Mouse (Mus musculus): ENCODE measurements around the gene Gm42417.
A peak's percentile ranks its signal among the peaks of the same experiment; 100 is the strongest.

Gene Gm42417

DNA sequence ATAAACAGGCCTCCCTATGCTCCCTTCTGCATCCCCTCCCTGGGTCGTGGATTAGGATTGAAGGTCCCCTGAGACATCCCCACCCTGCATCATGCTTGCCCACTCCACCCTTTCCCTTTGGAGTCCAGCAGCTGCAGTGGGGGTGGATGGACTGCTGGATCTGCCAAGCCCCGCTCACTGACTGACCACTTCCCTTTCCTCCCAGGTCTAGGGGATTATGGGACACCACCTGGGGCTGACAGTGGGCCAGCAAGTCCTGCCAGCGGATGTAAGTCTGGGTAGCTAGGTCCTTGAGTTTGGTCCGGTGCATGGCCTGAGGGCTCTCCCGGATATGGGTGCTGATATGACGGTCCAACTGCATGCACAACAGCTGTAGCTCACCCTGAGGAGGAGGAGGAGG lies 24.9 kb upstream of the Gm42417 start:
- DNase-seq (ENCODE audit: low spot score), result no peak

DNA sequence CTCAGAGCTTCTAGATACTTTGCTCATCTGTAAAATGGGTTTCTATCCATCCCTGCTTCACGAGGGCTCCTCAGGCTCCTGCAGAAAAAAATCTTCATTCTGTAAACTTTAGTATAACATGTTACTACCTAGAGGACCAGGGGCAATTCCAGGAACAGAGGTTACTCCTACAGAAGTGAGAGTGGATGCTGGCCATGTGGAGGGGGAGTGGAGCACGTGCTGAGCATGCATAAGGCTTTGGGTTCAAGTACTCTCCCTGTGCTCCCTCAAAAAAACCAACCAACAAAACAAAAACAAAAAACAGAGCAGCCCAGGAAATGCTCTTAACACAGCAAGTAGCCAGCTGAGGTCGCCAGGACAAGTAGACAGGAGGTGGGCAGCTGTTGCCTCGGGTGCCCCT lies 24.4 kb upstream of the Gm42417 start:
- no peak for DNase-seq (ENCODE audit: low spot score)

DNA sequence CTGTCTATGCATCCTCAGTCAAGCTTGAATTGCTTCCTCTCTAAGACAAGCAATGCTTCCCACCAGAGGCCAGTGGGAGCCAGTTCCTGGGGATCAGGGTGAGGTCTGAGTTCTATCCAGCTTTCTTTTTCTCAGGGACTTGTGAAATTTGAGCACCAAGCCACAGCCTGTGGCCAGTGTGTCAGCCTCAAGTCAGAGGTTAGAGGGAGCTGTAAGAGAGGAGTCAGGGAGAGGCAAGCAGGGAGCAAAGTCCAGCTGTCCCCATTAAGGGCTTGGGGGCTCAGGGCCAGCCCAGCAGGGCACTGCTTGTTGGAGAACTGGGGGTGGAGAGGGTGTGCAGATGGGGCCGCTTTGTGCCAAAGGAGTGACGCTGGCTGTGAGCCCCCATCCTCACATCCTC lies 24.0 kb upstream of the Gm42417 start:
- DNase-seq (ENCODE audit: low spot score), result no peak

DNA sequence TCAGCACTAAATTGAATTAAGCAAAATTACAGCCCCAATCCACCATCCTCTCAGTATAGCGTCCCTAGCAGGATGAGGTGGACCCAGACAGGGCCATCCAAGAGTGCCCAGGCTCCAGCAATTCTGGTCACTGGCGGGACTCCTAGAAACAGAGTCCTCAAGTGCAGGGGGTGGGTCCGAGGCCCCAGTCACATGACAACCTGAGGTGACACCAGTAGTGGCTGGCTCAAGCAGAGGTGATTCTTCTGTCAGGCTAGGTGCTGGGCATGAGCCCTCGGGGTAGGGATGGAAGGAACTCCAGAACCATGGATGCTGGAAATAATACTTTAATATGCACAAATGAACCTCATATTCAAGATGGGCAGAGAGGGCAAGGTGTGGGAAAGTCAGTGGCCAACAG lies 23.2 kb upstream of the Gm42417 start:
- DNase-seq (ENCODE audit: low spot score), result no peak

DNA sequence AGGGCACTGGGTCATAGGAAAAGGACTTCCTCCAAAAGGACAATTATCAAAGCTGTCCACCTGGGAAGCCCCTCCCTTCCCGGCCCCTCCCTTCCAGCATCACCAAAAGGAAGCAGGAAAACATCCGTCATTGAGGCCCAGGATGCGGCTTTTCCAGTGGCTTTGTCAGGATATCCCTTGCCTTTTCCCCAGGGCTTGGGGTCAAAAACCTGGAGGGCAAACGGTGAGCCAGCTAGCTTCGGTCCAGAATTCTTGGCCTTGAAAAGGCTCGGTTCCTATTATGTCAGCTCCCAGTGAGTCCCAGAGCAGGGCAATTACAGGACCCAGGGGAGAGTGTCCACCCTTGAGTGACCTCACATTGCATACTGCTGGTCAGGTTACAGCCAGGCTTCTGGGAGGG lies 21.7 kb upstream of the Gm42417 start:
- no peak for DNase-seq (ENCODE audit: low spot score)

DNA sequence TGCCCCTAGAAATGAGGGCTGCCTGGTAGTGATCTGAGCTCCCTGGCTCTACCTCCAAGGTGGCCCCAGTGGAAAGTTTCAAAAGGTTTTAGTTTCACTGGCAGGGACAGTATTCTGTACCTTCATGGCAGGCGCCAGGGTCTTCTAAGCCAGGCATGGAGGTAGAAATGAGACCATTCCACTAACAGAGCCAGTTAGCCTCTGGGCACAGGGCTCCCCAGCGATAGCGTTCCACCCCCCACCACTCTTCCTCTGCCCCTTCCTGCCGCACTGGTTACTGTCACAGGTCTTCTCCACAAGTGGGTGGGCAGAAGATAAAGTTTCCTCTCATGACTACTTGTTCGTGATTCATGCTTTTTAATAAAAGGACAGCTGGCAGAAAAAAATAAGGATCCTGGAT lies 20.7 kb upstream of the Gm42417 start:
- DNase-seq (ENCODE audit: low spot score), result no peak

DNA sequence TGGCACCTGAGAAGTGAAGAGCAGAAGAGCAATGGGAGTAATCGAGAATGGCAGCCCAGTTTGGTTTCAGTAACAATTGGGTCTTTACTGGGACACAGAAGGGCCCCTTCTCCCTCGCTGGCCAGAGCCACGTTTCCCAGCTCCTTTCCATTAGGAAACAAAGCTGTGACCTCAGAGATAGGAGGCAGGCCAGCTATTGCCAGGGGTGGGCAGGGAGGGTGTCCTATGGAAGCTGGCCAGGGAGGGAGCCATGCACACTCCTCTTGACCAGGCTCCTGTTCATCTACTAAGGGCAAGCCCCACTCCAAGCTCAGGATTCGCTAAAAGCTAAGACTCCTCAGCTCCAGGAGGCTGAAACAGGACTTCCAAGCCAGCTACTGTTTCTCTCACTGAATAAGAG lies 20.0 kb upstream of the Gm42417 start:
- no peak for DNase-seq (ENCODE audit: low spot score)

DNA sequence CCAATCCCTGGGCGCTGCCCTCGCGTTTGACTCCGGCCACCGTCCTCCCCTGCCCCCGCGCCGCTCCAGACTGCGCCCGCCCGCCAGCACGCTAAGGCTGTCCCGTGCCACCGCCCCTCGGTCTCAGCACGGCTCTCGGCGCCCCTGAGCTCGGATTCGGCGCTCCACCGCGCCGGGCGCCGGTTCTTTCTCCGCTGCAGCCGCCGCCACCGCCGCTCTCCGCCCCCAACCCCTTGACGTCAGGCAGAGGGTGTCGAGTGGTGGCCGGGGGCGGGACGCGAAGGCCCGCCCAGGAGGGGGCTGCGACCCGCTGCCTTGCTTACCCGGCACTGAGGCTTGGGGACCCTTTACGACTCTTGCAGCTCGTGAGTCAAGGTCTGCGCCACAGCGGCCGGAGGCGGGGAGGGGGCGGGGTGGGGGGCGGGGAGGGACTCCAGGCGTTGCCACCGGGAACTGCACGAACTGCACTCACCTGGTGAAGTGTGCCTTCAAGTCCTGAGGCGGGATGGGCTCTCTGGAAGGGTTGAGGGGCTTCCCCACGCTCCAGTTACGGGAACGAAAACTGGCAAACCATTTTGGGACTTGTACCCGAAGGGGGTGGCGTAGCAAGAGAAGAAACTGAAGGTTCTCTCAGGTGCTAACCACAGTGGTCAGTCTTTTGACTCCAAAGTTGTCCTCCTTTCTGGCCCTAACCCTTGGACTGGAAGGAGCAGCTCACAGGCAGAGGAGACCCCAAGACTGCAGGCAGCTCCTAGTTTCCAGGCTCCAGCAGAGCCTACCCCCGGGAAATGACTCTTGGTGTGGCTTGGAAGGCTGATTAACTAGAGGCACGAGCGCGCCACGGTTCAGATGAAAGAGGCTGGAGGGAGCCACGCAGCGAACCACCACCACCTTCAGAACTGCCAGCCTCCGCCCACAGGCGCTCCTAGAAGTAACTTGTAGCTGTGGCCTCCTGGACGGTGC lies 19.1 kb upstream of the Gm42417 start, which contains the start of gene Sema4c:
Sema4c (minus strand) TSS at position 319 of the 963 bp plus-strand sequence.
- no peak for DNase-seq (ENCODE audit: low spot score)

DNA sequence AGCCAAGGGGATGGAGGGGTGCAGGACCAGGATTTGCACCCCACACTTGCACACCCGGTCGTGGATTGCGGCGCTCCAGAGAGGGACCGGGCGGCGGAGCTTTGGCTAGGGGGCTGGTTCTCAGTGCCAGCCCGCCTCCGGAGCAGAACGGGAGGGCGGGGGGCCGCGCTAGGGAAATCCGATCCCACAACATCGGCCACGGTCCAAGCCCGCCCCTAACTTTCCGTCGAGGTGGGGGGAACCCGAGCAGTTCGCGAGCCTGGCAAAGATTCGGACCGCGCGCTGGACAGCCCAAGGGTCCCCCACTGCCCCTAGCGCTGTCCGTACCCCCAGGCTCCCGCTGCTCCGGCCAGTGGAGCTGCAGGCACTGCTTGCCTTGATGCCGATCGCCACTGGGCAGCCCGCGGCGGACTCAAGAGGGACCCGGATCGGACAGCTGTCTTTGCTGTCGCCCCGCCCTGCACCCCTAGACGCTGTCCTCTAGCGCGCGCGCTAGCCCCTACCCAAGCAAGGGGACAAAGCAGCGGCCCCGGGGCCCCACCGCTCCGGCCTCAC lies 18.3 kb upstream of the Gm42417 start:
- DNase-seq (ENCODE audit: low spot score), result no peak

DNA sequence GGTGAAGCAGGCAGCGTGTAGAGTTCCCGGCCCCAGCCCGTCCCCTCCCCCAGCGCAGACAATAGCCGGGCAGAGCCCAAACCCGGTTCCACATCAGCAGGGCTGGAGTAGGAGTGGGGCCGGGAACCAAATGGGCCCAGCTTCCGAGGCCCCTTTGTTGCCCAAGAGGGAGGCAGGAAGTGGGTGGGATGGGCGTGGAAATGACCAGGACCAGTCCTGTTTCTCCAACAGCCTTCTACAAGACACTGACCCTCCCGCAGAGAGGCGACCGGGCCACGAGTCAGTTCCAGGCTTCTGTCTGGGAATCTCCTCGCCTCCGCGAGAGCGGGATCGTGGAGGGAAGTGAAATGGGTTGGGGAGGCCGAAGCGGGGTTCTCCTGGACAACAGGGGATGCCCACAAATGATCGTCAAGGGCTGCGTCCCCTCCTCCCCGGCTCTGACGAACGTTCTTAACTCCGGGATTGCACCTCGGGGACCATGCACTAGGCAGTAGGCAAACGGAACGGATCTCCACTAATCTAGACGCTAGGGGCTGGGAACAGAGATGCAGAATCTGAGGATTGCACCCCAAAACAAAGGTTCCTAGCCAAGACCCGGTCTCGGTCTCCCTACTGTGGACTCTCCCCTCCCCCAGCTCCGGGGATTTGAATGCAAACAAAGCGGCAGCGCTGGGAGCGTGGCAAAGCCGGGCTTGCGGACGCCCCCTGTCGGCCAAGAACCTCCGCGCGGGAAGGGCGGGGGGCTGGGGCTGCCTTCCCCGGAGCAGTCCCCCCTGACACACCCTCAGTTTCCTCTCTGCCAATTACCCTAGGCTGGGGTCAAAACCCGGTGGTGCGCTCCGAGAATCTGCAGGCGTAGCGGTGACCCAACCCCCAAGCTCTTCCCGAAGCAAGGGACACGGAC lies 17.6 kb upstream of the Gm42417 start:
- no peak for DNase-seq (ENCODE audit: low spot score)

DNA sequence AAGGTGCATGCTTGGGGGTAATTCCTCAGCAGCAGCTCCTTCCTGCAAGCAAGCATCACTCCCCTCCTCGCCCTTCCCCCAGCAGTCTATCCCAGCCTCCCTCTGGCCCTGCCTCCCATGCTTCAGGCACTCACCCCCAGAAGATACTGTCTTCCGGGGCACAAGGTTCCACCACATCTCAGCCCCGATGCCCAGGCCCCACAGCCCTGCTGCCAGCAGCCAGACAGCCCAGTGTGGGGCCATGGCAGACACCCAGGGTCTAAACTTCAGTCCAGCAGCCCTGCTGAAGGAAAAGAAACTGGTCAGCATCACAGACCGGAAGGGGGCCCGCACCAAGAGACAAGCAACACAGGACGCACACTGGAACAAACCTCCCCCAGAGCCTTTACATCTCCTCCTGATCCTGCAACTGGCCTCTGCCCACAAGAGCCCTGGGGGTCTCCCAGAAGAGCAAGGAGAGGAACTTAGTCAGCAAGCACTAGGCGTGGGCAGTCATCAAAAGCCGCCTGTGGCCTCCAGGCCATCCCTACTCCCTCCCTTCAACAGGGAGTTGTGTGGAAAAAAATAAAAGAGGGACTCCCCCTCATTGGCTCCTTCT lies 16.7 kb upstream of the Gm42417 start:
- DNase-seq (ENCODE audit: low spot score), result no peak

DNA sequence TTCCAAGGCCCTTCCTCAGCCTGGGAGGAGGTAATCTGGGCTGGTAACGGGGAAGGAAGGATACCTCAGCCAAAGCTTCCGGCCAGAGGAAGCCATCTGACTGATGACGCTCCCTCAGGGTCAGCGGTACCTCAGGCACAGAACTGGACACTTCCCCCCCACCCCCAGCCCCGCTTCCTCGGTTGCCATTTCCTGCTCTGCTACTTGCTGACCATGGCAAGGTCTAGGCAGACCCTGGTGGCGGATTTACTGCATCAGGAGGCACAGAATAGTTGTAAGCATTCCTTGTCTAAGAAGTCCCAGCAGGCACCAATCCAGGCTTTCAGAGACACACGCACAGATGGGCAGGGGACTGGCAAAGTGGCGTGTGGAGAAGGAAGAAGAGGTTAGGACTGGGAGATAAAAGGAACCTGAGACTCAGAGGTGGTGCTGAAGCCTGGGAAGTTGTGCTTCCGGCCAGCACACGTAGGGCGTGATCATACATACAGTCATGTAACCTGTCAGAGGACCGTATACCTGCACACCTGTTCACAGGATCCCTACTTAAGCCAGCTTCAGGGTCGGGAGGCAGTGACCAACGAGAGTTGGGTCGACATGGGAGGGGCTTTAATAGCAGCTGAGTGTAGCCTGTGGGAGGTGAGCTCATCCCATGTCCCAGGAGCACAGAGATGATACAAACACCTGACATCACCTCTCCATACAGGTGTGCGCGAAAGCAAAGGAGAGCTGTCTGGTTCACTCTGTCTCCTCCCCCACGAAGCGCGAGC lies 15.6 kb upstream of the Gm42417 start:
- no peak for DNase-seq (ENCODE audit: low spot score)

DNA sequence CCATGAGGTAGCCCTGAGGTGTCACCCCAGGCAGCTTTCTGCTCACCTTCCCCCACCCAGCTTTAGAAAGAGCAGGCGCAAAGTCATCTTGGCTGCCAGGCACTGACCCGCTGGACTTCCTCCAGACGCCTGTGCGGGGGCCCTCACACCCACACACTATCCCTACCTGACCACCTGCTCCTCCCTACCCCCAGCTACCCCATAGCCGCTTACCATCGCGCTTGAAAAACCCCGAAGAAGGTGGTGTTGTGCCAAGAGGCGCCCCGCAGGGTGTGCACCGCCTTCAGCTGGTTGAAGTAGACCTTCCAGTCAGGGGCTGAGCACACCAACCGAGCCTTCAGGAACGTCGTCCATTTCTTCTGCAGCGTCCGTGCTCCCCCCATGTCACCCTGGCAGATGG lies 13.3 kb upstream of the Gm42417 start:
- no peak for DNase-seq (ENCODE audit: low spot score)

DNA sequence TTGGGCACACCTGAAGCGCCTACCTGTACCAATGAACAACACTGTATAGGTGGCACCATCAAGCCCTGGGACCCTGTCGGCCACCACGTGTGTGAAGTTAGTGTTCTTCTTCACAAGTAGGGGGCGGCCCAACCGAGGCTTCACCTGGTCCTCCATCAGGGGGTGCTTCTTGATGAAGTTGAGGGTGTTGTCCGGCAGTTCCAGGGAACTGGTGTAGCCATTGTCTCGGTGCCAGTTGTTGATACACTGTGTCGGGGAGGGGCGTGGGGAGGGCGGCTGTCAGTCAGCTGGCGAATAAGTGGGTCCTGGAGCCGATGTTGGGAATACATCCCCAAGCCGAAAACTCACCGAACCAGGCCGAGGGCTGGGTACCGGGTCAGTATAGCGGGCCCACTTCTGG lies 12.7 kb upstream of the Gm42417 start:
- no peak for DNase-seq (ENCODE audit: low spot score)

DNA sequence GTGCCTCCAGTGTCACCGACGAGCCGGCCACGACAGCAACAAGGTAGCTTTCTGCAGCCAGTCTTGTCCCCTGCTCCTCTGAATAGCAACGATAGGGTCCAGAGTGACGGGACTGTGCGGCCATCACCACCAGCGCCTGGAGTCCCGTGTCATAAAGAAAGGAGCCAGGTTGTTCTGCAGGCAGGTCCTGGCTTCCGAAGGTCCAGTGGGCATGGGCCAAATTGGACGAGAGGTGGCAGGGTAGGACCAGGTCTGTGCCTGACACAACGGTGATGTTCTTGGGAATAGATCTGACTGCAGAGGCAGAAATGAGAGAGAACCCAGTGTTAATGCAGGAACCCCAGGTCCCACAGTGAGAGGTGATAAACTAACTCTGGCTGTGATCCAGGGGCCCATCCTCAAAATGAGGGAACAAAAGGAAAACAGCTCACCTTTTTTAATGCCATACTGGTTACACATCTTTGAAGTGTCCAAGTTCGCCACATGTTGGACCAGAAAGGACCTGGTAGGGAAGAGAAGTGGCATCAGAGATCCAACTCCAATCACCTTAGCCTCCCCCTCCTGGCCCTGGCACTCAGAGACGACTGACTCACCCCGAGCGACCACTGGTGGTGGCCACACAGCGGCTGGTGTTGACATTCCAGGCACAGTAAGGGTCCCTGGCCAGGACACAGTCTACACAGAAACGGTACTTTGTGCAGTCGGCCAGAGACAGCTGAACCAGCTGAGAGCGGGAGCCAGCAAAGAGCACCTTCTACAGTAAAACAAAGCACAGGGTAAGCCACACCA lies 11.0 kb upstream of the Gm42417 start:
- no peak for DNase-seq (ENCODE audit: low spot score)

DNA sequence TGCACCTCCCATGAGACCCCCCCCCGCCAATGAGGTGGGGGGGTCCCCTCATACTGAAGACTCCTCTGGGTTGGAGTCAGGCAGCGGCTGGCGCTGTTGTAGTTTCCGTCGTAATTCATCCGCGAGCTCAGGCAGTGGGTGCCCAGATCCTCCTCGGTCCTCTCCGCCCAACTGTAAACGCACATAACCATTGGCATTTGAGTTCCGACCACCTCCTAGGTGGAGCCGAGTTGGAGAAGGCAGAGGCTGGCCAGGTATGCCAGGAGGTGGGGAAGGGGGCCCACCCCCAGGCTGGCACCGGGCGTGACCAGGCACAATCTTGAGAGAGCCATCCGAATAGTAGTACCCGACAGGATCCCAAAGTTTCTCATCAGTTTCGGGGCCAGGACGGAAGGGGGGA lies 10.3 kb upstream of the Gm42417 start:
- no peak for DNase-seq (ENCODE audit: low spot score)

DNA sequence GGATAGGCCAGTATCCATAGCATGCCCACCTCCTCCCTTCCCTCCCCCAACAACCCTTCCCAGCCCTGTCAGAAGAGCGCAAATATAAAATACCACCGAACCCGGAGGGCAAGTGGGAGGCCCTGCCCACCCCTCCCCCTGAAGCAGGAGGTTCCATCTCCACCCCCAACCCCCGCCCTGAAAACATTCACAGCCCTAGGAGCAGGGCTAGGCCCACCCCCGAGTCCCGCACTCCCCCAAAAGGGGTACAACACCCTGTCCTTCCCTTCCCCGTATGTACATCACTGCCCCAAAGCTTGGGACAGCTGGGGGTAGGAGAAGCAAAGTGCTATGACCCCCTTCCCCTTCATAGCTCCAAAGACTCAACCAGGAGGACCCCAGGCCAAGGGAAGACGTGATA lies 9.5 kb upstream of the Gm42417 start:
- no peak for DNase-seq (ENCODE audit: low spot score)

DNA sequence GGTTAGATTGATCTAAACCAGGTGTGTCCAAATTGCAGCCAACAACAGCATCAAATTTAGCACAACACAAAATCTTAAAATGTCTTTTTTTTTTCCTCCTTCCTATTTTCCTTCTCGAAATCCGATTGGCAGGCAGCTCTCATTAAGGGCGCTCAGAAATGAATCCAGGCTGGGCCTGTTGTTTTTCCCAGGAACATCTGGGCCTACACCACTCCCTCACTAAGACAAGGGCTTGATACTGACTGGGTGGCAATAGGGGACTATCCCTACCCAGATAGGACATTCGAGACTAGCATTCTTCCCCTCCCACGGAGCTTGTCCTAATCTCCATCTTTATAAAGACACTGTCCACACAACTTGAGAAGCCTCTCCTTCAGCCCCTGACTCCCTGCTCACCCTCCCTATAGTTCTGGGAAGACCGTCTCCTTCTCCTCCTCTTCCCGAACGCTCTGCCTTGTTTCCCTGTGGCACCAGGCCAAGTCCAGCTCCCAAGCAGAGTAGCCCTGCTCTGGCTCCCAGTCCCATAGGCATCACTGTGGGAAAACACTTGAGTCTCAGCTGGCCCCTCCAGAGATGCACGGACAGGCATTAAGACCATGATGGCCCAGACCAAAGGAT lies 8.9 kb upstream of the Gm42417 start:
- DNase-seq (ENCODE audit: low spot score), result no peak

DNA sequence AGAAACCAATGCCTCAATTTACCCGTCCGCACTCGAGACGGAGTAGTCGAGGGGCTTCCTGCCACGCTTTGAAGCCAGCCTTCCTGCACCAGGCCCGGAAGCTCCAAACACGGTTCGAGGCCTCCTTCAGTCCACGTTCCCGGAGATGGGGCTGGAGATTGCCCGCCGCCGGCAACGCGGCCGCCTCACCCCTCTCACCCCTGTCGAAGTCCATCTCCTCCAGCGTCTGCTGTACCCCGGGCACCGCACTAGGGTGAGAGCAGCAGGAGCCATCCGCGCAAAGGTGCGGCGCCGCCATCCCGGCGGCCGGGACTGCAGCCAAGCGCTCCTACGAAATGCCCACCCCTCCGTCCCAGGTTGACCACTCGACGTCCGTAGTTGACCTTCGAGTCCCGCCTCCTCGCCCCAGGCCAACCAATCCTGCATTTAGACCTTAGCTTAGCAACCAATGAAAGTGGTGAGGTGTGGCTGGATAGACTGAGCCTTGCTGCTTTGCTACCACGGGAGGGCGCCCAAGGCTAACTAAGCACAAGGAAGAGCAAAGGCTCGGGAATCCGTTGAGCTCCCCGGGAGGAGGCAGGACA lies 7.8 kb upstream of the Gm42417 start, which contains the start of gene Ankrd39:
Ankrd39 (minus strand) TSS at position 558 of the 584 bp plus-strand sequence.
- peak; percentile 97 for DNase-seq (ENCODE audit: low spot score)
